Mouse (Mus musculus): ENCODE measurements around the gene Rnf220.

Gene Rnf220

GRCm38 (mm10) chr4:117278381-117279252 lies 218.2 kb downstream of the Rnf220 start:
- no peak for TF ChIP-seq GATA4 (IDR thresholded peaks at IDR 0.05; ENCODE audit: insufficient replicate concordance, low read length)

- no peak for TF ChIP-seq GATA4 (IDR thresholded peaks at IDR 0.05; ENCODE audit: insufficient replicate concordance, low read length)
Observed at GRCm38 (mm10) chr4:117277687-117278086, 219.2 kb downstream of the Rnf220 start.

GRCm38 (mm10) chr4:117277021-117277420 lies 219.8 kb downstream of the Rnf220 start:
- no peak for TF ChIP-seq GATA4 (IDR thresholded peaks at IDR 0.05; ENCODE audit: insufficient replicate concordance, low read length)

GRCm38 (mm10) chr4:117276281-117276711 lies 220.6 kb downstream of the Rnf220 start:
- TF ChIP-seq GATA4 (IDR thresholded peaks at IDR 0.05; ENCODE audit: insufficient replicate concordance, low read length): no peak

- no peak for TF ChIP-seq GATA4 (IDR thresholded peaks at IDR 0.05; ENCODE audit: insufficient replicate concordance, low read length)
Observed at GRCm38 (mm10) chr4:117274720-117275119, 222.1 kb downstream of the Rnf220 start.

- TF ChIP-seq GATA4 (IDR thresholded peaks at IDR 0.05; ENCODE audit: insufficient replicate concordance, low read length): no peak
Observed at GRCm38 (mm10) chr4:117272459-117272858, 224.4 kb downstream of the Rnf220 start.

GRCm38 (mm10) chr4:117270278-117270677 lies 226.6 kb downstream of the Rnf220 start:
- no peak for TF ChIP-seq GATA4 (IDR thresholded peaks at IDR 0.05; ENCODE audit: insufficient replicate concordance, low read length)

GRCm38 (mm10) chr4:117267831-117268437 lies 228.9 kb downstream of the Rnf220 start:
- no peak for TF ChIP-seq GATA4 (IDR thresholded peaks at IDR 0.05; ENCODE audit: insufficient replicate concordance, low read length)

GRCm38 (mm10) chr4:117267284-117267683 lies 229.6 kb downstream of the Rnf220 start:
- TF ChIP-seq GATA4 (IDR thresholded peaks at IDR 0.05; ENCODE audit: insufficient replicate concordance, low read length): no peak

- TF ChIP-seq GATA4 (IDR thresholded peaks at IDR 0.05; ENCODE audit: insufficient replicate concordance, low read length): no peak
Observed at GRCm38 (mm10) chr4:117262987-117263386, 233.9 kb downstream of the Rnf220 start.

GRCm38 (mm10) chr4:117262101-117262913 lies 234.5 kb downstream of the Rnf220 start:
- TF ChIP-seq GATA4 (IDR thresholded peaks at IDR 0.05; ENCODE audit: insufficient replicate concordance, low read length): no peak

- no peak for TF ChIP-seq GATA4 (IDR thresholded peaks at IDR 0.05; ENCODE audit: insufficient replicate concordance, low read length)
Observed at GRCm38 (mm10) chr4:117261222-117261621, 235.6 kb downstream of the Rnf220 start.

- no peak for TF ChIP-seq GATA4 (IDR thresholded peaks at IDR 0.05; ENCODE audit: insufficient replicate concordance, low read length)
Observed at GRCm38 (mm10) chr4:117254672-117255071, 242.2 kb downstream of the Rnf220 start.

- TF ChIP-seq GATA4 (IDR thresholded peaks at IDR 0.05; ENCODE audit: insufficient replicate concordance, low read length): no peak
Observed at GRCm38 (mm10) chr4:117254017-117254627, 242.7 kb downstream of the Rnf220 start.

Data from liver, adult (tissue).